Mouse (Mus musculus) megakaryocyte, adult 5-6 weeks (primary cell): ENCODE data around the gene Kdsr. TPM values are rescaled to one million over a fixed set of nuclear protein-coding genes. Genes with fewer than 3 reads are reported as not detected.
"Not testable (repeated sequence)": the region's sequence is repeated elsewhere in the genome, so short reads cannot be mapped to it uniquely, and the experiment has no call there.

Experiments used
- ATAC-seq: 2 replicates; pipeline ENCODE4 v1.8.0; 2016; ENCODE audit warnings: mild to moderate bottlenecking, inconsistent platforms; ENCODE audit not compliant: poor library complexity, severe bottlenecking
- total RNA-seq, 2 experiments: library from RNA; stranded (forward) in 1 of 2; stranded (reverse) in 1 of 2; fragments of 153-499, 151-499 nt in 1 of 2; fragments of 221-1000, 200-1000 nt in 1 of 2; gene quantifications; 2 replicates each; pipeline versions ENCODE4 v1.2.3 to v1.2.4; 2015 to 2017

Gene Kdsr
- total RNA-seq, 2 experiments from 2014 or later = 6.5 to 17.8 TPM

- no peak for ATAC-seq
These were observed 18.8 kb downstream of the Kdsr start for GRCm38 (mm10) chr1:106740735-106741134.

GRCm38 (mm10) chr1:106739810-106740209 lies 19.7 kb downstream of the Kdsr start:
- ATAC-seq = no peak

- peak; percentile 74 for ATAC-seq
These were observed 21.4 kb downstream of the Kdsr start for GRCm38 (mm10) chr1:106738092-106738491.

GRCm38 (mm10) chr1:106736211-106736610 lies 23.3 kb downstream of the Kdsr start:
- ATAC-seq = no peak

- peak; percentile 78 for ATAC-seq
These were observed 23.9 kb downstream of the Kdsr start for GRCm38 (mm10) chr1:106735586-106735985.

- no peak for ATAC-seq
These were observed 37.5 kb downstream of the Kdsr start for GRCm38 (mm10) chr1:106722061-106722460.

GRCm38 (mm10) chr1:106717736-106718135 lies 41.8 kb downstream of the Kdsr start:
- not testable (repeated sequence) for ATAC-seq

- peak; percentile 16; the same call in 1 of the 2 replicates for ATAC-seq
These were observed 42.4 kb downstream of the Kdsr start for GRCm38 (mm10) chr1:106717071-106717601.

GRCm38 (mm10) chr1:106716141-106716540 lies 43.4 kb downstream of the Kdsr start:
- ATAC-seq = no peak

- ATAC-seq = no peak
These were observed 44.1 kb downstream of the Kdsr start for GRCm38 (mm10) chr1:106715111-106716083.

- no peak for ATAC-seq
These were observed 45.0 kb downstream of the Kdsr start for GRCm38 (mm10) chr1:106714530-106714981.

GRCm38 (mm10) chr1:106713621-106714529 lies 45.7 kb downstream of the Kdsr start, which contains the start of gene Bcl2:
Gene Bcl2 (minus strand): TSS chr1:106714274.
- ATAC-seq = peak; percentile 59

GRCm38 (mm10) chr1:106712330-106712729 lies 47.2 kb downstream of the Kdsr start:
- ATAC-seq = peak; percentile 54

GRCm38 (mm10) chr1:106711356-106712125 lies 48.0 kb downstream of the Kdsr start:
- ATAC-seq = no peak

- no peak for ATAC-seq
These were observed 49.3 kb downstream of the Kdsr start for GRCm38 (mm10) chr1:106710202-106710601.

GRCm38 (mm10) chr1:106707036-106707880 lies 52.3 kb downstream of the Kdsr start:
- no peak for ATAC-seq

GRCm38 (mm10) chr1:106703183-106703582 lies 56.3 kb downstream of the Kdsr start:
- ATAC-seq = no peak

GRCm38 (mm10) chr1:106702471-106703175 lies 56.9 kb downstream of the Kdsr start:
- ATAC-seq = peak; percentile 53; the same call in 1 of the 2 replicates
